Mouse (Mus musculus): ENCODE data around the gene Trp53rkb. TPM values are rescaled to one million over a fixed set of nuclear protein-coding genes. Genes with fewer than 3 reads are reported as not detected.
"Not testable (repeated sequence)": the region's sequence is repeated elsewhere in the genome, so short reads cannot be mapped to it uniquely, and the experiment has no call there.

Trp53rkb gene
- polyA plus RNA-seq, 1 experiment = 11.4 TPM

DNA sequence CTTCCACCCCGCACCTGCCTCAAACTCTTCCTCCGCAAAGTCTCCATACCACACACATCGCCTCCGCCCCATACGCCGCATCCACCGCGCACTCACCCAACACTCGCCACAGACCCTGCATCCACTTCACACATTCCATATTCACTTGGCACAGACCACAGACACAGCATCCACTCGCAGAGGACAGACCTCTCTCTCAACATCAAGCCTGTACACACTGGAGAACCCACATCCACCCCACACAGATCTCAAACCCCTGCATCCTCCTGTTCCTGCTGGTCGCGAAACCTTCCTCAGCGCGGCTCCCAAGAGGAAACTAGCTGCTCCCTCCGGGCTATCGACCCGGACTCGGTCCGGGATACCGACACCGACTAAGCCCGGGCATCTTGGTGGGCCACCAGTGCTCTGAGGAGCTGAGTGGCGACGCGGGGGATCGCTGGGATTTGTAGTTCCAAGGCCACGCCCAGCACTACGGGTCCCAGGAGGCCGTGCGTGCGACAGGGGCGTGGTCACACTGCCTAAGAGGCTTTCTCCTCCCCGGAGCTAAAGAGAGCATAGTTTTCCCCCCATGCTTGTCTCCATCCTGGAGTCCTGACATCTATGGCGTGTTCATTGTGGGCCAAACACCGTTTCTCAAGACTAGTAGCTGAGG lies 5.9 kb upstream of the Trp53rkb start:
- Histone ChIP-seq H3K4me1 (replicated peaks; ENCODE audit: control insufficient read depth, insufficient read depth, low read length) (peaks cover 11% of the 10 kb centered on the region), H3K4me3 (ENCODE audit: control insufficient read depth, insufficient read depth, low read length) (peak overlapping the region; percentile 89), H3K36me3 (ENCODE audit: control insufficient read depth, insufficient read depth, low read length) (no peaks in the 10 kb centered on the region), H3K27me3 (ENCODE audit: control insufficient read depth, insufficient read depth, low read length) (no peaks in the 10 kb centered on the region), H3K27ac (ENCODE audit: control insufficient read depth, insufficient read depth, low read length) (no peak overlapping the region)
- peak; percentile 52; the same call in 1 of the 2 replicates for TF ChIP-seq POLR2A (IDR thresholded peaks at IDR 0.05; ENCODE audit: control insufficient read depth, extremely low read depth, insufficient read depth, low read length, poor library complexity)
- peak; percentile 57; the same call in 1 of the 2 replicates for TF ChIP-seq CTCF (IDR thresholded peaks at IDR 0.05; ENCODE audit: borderline replicate concordance, control insufficient read depth, extremely low read depth, insufficient read depth, low read length, poor library complexity)
- WGBS = under 1% methylated on average over 35 of the region's 35 CpGs
- peak; percentile 90 for DNase-seq

DNA sequence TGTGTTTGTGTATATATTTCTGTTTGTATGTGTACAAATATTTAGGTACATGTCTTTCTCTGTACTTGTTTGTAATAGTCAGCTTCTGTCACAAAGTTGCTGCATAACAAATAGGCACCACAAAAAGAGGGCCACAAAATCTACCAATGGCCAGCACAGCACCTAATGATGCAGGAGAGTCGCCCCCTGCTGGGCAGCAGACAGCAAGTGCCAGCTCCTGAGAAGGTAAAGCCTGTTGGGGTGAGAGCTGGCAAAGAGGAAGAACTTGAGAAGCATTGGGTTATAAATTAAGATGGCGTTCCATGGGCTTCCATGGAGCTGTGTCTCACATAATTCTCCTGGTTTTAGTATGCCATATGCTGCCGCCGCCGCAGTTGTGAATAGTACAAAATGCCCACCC lies 593 bp upstream of the Trp53rkb start:
- Histone ChIP-seq H3K4me3 (ENCODE audit: control insufficient read depth, insufficient read depth, low read length) (no peak overlapping the region), H3K4me1 (replicated peaks; ENCODE audit: control insufficient read depth, insufficient read depth, low read length) (peaks cover 10% of the 10 kb centered on the region), H3K27ac (ENCODE audit: control insufficient read depth, insufficient read depth, low read length) (no peak overlapping the region), H3K36me3 (ENCODE audit: control insufficient read depth, insufficient read depth, low read length) (peaks cover 7% of the 10 kb centered on the region), H3K27me3 (ENCODE audit: control insufficient read depth, insufficient read depth, low read length) (no peaks in the 10 kb centered on the region)
- 85% methylated on average over 5 of the region's 5 CpGs for WGBS
- DNase-seq = peak; percentile 35
- TF ChIP-seq POLR2A (IDR thresholded peaks at IDR 0.05; ENCODE audit: control insufficient read depth, extremely low read depth, insufficient read depth, low read length, poor library complexity) (no peak), CTCF (IDR thresholded peaks at IDR 0.05; ENCODE audit: borderline replicate concordance, control insufficient read depth, extremely low read depth, insufficient read depth, low read length, poor library complexity) (peak; percentile 65; the same call in 1 of the 2 replicates)

DNA sequence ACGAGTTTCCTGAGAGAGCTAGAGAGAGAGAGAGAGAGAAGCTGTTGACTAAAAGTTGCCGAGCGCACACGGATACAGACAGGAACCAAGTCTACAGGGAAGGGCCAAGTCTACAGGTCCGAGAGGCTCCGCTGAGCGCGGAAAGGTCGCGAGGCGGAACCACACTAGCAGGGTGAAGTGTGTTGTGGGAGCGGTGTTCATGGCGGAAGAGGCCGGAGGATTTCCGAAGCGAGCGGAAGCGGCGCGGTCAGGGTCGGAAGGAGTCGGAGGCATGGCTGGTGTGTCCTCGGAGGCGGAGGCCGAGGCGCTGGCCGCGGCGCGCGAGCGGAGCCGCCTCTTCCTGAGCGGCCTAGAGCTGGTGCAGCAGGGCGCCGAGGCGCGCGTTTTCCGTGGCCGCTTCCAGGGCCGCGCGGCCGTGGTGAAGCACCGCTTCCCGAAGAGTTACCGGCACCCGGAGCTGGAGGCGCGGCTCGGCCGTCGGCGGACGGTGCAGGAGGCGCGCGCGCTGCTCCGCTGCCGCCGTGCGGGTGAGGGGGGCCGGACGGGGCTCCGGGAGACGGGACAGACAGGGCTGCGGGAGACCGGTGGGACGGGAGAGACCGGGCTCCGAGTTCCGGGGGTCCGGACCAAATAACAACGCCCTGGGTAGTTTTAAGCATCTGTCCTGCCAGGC lies 1.3 kb downstream of the Trp53rkb start:
- under 1% methylated on average over 75 of the region's 76 CpGs for WGBS
- H3K27me3 ChIP-seq (ENCODE audit: control insufficient read depth, insufficient read depth, low read length); H3K36me3 ChIP-seq (ENCODE audit: control insufficient read depth, insufficient read depth, low read length); H3K4me1 ChIP-seq (replicated peaks; ENCODE audit: control insufficient read depth, insufficient read depth, low read length): not testable (repeated sequence)
- peak; percentile 36; the same call in 1 of the 2 replicates for TF ChIP-seq POLR2A (IDR thresholded peaks at IDR 0.05; ENCODE audit: control insufficient read depth, extremely low read depth, insufficient read depth, low read length, poor library complexity)
- DNase-seq = peak; percentile 87
- Histone ChIP-seq H3K27ac (ENCODE audit: control insufficient read depth, insufficient read depth, low read length) (peak overlapping the region; percentile 33; the same call in 1 of the 2 replicates), H3K4me3 (ENCODE audit: control insufficient read depth, insufficient read depth, low read length) (peak overlapping the region; percentile 90)

DNA sequence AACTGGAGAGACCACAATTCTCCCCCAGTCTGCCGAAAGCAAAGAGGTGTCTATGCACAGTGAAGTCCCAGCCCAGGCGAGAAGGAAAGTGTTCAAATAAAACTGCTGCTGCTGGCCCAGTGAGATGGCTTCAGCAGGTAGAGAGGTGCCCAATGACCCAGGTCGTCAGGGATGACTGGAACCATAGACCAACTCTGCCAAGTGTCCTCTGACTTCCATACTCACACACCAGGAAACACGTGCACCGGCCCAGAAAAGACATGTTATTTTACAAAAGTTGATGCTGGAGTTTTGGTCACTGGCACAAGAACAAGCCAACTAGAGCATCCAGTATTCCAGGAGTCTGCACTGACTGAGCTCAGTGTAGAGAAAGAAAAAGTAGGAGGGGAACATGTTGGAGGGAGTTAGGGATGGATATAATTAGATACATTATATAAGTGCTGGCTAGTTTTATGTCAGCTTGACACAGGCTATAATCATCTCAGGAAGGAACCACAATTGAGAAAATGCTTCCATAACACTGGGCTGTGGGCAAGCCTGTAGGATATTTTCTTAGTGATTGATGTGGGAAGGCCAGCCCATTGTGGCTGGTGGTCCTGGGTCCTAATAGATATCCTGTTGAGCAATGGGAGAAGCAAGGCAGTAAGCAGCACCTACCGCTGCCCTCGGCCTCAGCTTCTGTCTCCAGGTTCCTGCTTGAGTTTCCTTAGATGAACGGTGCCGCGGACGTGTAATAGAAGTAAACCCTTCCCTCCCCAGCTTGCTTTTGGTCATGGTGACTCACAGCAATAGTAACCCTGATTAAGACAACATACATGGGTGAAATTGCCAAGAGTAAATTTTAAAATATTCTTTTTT lies 7.5 kb downstream of the Trp53rkb start:
- Histone ChIP-seq H3K4me1 (replicated peaks; ENCODE audit: control insufficient read depth, insufficient read depth, low read length) (no peaks in the 10 kb centered on the region; the same call in 1 of the 2 replicates), H3K36me3 (ENCODE audit: control insufficient read depth, insufficient read depth, low read length) (peaks cover 7% of the 10 kb centered on the region), H3K4me3 (ENCODE audit: control insufficient read depth, insufficient read depth, low read length) (no peak overlapping the region), H3K27ac (ENCODE audit: control insufficient read depth, insufficient read depth, low read length) (no peak overlapping the region), H3K27me3 (ENCODE audit: control insufficient read depth, insufficient read depth, low read length) (no peaks in the 10 kb centered on the region)
- no peak for DNase-seq
- TF ChIP-seq CTCF (IDR thresholded peaks at IDR 0.05; ENCODE audit: borderline replicate concordance, control insufficient read depth, extremely low read depth, insufficient read depth, low read length, poor library complexity) = no peak
- TF ChIP-seq POLR2A (IDR thresholded peaks at IDR 0.05; ENCODE audit: control insufficient read depth, extremely low read depth, insufficient read depth, low read length, poor library complexity) = no peak
- WGBS = 65% methylated on average over 11 of the region's 11 CpGs

DNA sequence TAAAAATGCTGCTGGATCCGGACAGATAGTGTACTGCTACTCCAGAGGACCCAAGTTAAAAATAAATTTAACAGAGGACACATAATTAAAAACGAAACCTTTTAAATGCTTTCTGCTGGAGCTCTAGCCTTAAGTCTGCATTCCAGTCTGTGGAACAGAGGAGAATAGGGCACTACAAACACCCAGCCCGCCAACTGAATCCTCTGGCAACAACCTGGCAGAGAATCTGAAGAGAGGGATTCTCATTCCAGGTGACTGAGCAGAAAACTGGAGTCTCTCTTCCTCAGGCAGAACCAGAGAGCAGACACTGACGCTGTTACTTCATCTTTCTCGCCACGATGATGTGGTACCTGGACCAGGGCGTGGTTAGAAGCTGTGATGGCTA lies 8.1 kb downstream of the Trp53rkb start:
- H3K27me3 ChIP-seq (ENCODE audit: control insufficient read depth, insufficient read depth, low read length) = no peaks in the 10 kb centered on the region
- WGBS = 53% methylated on average over 7 of the region's 7 CpGs
- no peak for TF ChIP-seq POLR2A (IDR thresholded peaks at IDR 0.05; ENCODE audit: control insufficient read depth, extremely low read depth, insufficient read depth, low read length, poor library complexity)
- TF ChIP-seq CTCF (IDR thresholded peaks at IDR 0.05; ENCODE audit: borderline replicate concordance, control insufficient read depth, extremely low read depth, insufficient read depth, low read length, poor library complexity) = no peak
- no peak for DNase-seq
- no peak overlapping the region for H3K4me3 ChIP-seq (ENCODE audit: control insufficient read depth, insufficient read depth, low read length)
- H3K4me1 ChIP-seq (replicated peaks; ENCODE audit: control insufficient read depth, insufficient read depth, low read length) = no peaks in the 10 kb centered on the region; the same call in 1 of the 2 replicates
- H3K36me3 ChIP-seq (ENCODE audit: control insufficient read depth, insufficient read depth, low read length) = peaks cover 7% of the 10 kb centered on the region
- no peak overlapping the region for H3K27ac ChIP-seq (ENCODE audit: control insufficient read depth, insufficient read depth, low read length)

DNA sequence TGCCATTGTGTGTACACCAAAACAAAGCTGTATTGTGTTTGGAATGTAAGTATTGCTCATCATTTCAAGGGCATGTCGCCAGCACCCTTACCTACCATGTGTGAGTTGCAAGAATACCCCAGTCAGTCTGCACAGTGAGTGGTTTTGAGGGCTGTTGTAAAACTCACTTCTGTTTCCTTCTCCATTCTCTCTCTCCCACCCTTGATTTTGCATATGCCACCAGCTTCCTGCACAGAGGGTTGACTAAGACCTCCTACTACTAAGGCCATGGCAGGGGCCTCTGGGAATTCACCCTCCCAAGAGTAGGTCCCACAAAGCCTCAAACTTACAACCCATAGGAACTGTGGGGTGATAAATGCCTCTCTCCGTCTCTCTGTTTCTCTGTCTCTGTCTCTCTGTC lies 9.1 kb downstream of the Trp53rkb start:
- DNase-seq = no peak
- Histone ChIP-seq H3K4me1 (replicated peaks; ENCODE audit: control insufficient read depth, insufficient read depth, low read length) (peaks cover 3% of the 10 kb centered on the region), H3K36me3 (ENCODE audit: control insufficient read depth, insufficient read depth, low read length) (peaks cover under 1% of the 10 kb centered on the region), H3K4me3 (ENCODE audit: control insufficient read depth, insufficient read depth, low read length) (no peak overlapping the region), H3K27ac (ENCODE audit: control insufficient read depth, insufficient read depth, low read length) (no peak overlapping the region), H3K27me3 (ENCODE audit: control insufficient read depth, insufficient read depth, low read length) (no peaks in the 10 kb centered on the region)
- 49% methylated on average over 2 of the region's 2 CpGs for WGBS
- TF ChIP-seq CTCF (IDR thresholded peaks at IDR 0.05; ENCODE audit: borderline replicate concordance, control insufficient read depth, extremely low read depth, insufficient read depth, low read length, poor library complexity) (no peak), POLR2A (IDR thresholded peaks at IDR 0.05; ENCODE audit: control insufficient read depth, extremely low read depth, insufficient read depth, low read length, poor library complexity) (no peak)
